In genomic region chr12:57196608-57197362, GRCm38 (mm10) we compare ENCODE assay signal across 8 mouse cellular contexts. TPM values are rescaled to one million over a fixed set of nuclear protein-coding genes. Genes with fewer than 3 reads are reported as not detected.
DNase-seq lines count a peak whose midpoint lies in the region; ATAC-seq and TF ChIP-seq lines count a peak whose summit lies in the region.

No protein-coding gene starts in this region.

- no peak for TF ChIP-seq POLR2A in olfactory bulb, adult 2 months (IDR thresholded peaks at IDR 0.05; ENCODE audit: insufficient read depth, low read depth, low read length)

- peak; percentile 87 for ATAC-seq in intestine, embryonic 16.5 days
- peak; percentile 79 for ATAC-seq in liver, postnatal 0 days

- no peaks in the 10 kb centered on the region for H3K36me3 ChIP-seq in intestine, embryonic 16.5 days (ENCODE audit: control insufficient read depth, insufficient read depth, low read length)
- H3K36me3 ChIP-seq in liver, postnatal 0 days (replicated peaks; ENCODE audit: insufficient read depth, low read length): no peaks in the 10 kb centered on the region

- peak; percentile 5 to 7 for DNase-seq in lung, adult 18-20 months
- no peak for DNase-seq in lung, postnatal 25 days (ENCODE audit: low spot score)
- peak; percentile 79 for DNase-seq in embryo, embryonic 10 days (ENCODE audit: low spot score)
- peak; percentile 24 to 32 for DNase-seq in gastrocnemius, postnatal 4 days (ENCODE audit: low spot score in 2 of 2)
- DNase-seq in liver, postnatal 0 days: peak; percentile 70
- no peak for DNase-seq in layer of hippocampus, adult 8-10 months (ENCODE audit: low spot score in 2 of 2)

- 3% methylated on average over 59 of the region's 59 CpGs for WGBS in intestine, embryonic 16.5 days
- WGBS in liver, postnatal 0 days (ENCODE audit: insufficient replicate concordance): 3% methylated on average over 47 of the region's 59 CpGs
- WGBS in olfactory bulb, adult 2 months: 4% methylated on average over 59 of the region's 59 CpGs

- TF ChIP-seq CTCF in liver, postnatal 0 days (IDR thresholded peaks at IDR 0.05; ENCODE audit: low read depth): no peak
- TF ChIP-seq CTCF in olfactory bulb, adult 2 months (IDR thresholded peaks at IDR 0.05; ENCODE audit: insufficient read depth, low read depth, low read length): no peak

- H3K27ac ChIP-seq in intestine, embryonic 16.5 days (ENCODE audit: low read length): no peak overlapping the region
- H3K27ac ChIP-seq in liver, postnatal 0 days (ENCODE audit: low read depth): peak overlapping the region; percentile 98
- H3K27ac ChIP-seq in olfactory bulb, adult 2 months (ENCODE audit: insufficient read depth, low read depth, low read length): no peak overlapping the region

- peak overlapping the region; percentile 59 for H3K4me3 ChIP-seq in intestine, embryonic 16.5 days (ENCODE audit: low read length)
- H3K4me3 ChIP-seq in liver, postnatal 0 days (ENCODE audit: low read depth, low read length): peak overlapping the region; percentile 67
- H3K4me3 ChIP-seq in olfactory bulb, adult 2 months (ENCODE audit: insufficient read depth, low read depth, low read length): peak overlapping the region; percentile 42

- peak overlapping the region; percentile 94 for H3K4me2 ChIP-seq in intestine, embryonic 16.5 days (ENCODE audit: low read depth, low read length)
- H3K4me2 ChIP-seq in liver, postnatal 0 days (ENCODE audit: low read depth, low read length): peak overlapping the region; percentile 75

- TF ChIP-seq EP300 in liver, postnatal 0 days (IDR thresholded peaks at IDR 0.05; ENCODE audit: low read depth): peak; percentile 45; the same call in 1 of the 2 replicates

- peak overlapping the region; percentile 66 for H3K9ac ChIP-seq in intestine, embryonic 16.5 days (ENCODE audit: low read depth, low read length)
- peak overlapping the region; percentile 93 for H3K9ac ChIP-seq in liver, postnatal 0 days (replicated peaks)

- H3K9me3 ChIP-seq in intestine, embryonic 16.5 days (ENCODE audit: control insufficient read depth, low read length): no peaks in the 10 kb centered on the region
- H3K9me3 ChIP-seq in liver, postnatal 0 days (ENCODE audit: low read length): no peaks in the 10 kb centered on the region

- peaks cover 4% of the 10 kb centered on the region; the same call in 1 of the 2 replicates for H3K4me1 ChIP-seq in intestine, embryonic 16.5 days (ENCODE audit: control insufficient read depth, insufficient read depth, low read length)
- H3K4me1 ChIP-seq in liver, postnatal 0 days (ENCODE audit: insufficient read depth): peaks cover 4% of the 10 kb centered on the region; the same call in 1 of the 2 replicates
- H3K4me1 ChIP-seq in olfactory bulb, adult 2 months (ENCODE audit: control insufficient read depth, insufficient read depth, low read length): peaks cover 8% of the 10 kb centered on the region

- peaks cover 9% of the 10 kb centered on the region; the same call in 1 of the 2 replicates for H3K27me3 ChIP-seq in intestine, embryonic 16.5 days (replicated peaks; ENCODE audit: control insufficient read depth, insufficient read depth, low read length)
- 0 out of 2 replicates have a peak, but pooled peaks cover 5% of the 10 kb centered on the region for H3K27me3 ChIP-seq in liver, postnatal 0 days (ENCODE audit: insufficient read depth, low read length)

RNA-seq across cellular contexts. Expression of gene Slc25a21, which starts 0.5 kb away (rescaled TPM):
- under 1 TPM; 0.41 to 0.42 TPM for total RNA-seq in gastrocnemius, postnatal 4 days (2021)
- 0.21 and 0.71 TPM in 2 replicates for polyA plus RNA-seq in intestine, embryonic 16.5 days (2015; fragmentation: Nextera tagmentation; extraction: Ambion mirVana)
- polyA plus RNA-seq in liver, postnatal 0 days (2015; fragmentation: Nextera tagmentation; extraction: Ambion mirVana): 10.8 and 12.6 TPM in 2 replicates
- not detected in 2 replicates for polyA plus RNA-seq in olfactory bulb, adult 2 months (2012; ENCODE audit: insufficient read depth, insufficient read length, low replicate concordance, missing spikeins)
- 1 to 10 TPM in 1 of 4 experiments, under 1 TPM in 3; 0.27 to 1.1 (median 0.42) TPM for total RNA-seq in layer of hippocampus, adult 8-10 months (2022)

RNA-seq across cellular contexts. Expression of gene Prps1l3, which starts 33.4 kb away (rescaled TPM):
- 10 to 100 TPM; 25.1 to 31.9 TPM for total RNA-seq in gastrocnemius, postnatal 4 days (2021)
- 54.2 and 59.2 TPM in 2 replicates for polyA plus RNA-seq in intestine, embryonic 16.5 days (2015; fragmentation: Nextera tagmentation; extraction: Ambion mirVana)
- polyA plus RNA-seq in liver, postnatal 0 days (2015; fragmentation: Nextera tagmentation; extraction: Ambion mirVana): 20.8 and 22.8 TPM in 2 replicates
- polyA plus RNA-seq in olfactory bulb, adult 2 months (2012; ENCODE audit: insufficient read depth, insufficient read length, low replicate concordance, missing spikeins): not detected in 2 replicates
- 10 to 100 TPM; 15.4 to 19.8 (median 18.4) TPM for total RNA-seq in layer of hippocampus, adult 8-10 months (2022)

RNA-seq across cellular contexts. Expression of gene Mipol1, which starts 33.4 kb away (rescaled TPM):
- 1 to 10 TPM; 6.0 to 7.6 TPM for total RNA-seq in gastrocnemius, postnatal 4 days (2021)
- polyA plus RNA-seq in intestine, embryonic 16.5 days (2015; fragmentation: Nextera tagmentation; extraction: Ambion mirVana): 7.2 and 9.9 TPM in 2 replicates
- polyA plus RNA-seq in liver, postnatal 0 days (2015; fragmentation: Nextera tagmentation; extraction: Ambion mirVana): 2.1 and 2.8 TPM in 2 replicates
- not detected in 2 replicates for polyA plus RNA-seq in olfactory bulb, adult 2 months (2012; ENCODE audit: insufficient read depth, insufficient read length, low replicate concordance, missing spikeins)
- 1 to 10 TPM; 4.5 to 7.4 (median 6.4) TPM for total RNA-seq in layer of hippocampus, adult 8-10 months (2022)

Comparison
In these comparisons a context has a peak if more than half of its experiments do, and no peak if none do; other contexts are left out.
1. DNase-seq: peak in lung, adult 18-20 months (2 of 2), embryo, embryonic 10 days (single experiment), gastrocnemius, postnatal 4 days (2 of 2) and liver, postnatal 0 days (single experiment); none in lung, postnatal 25 days (single experiment) and layer of hippocampus, adult 8-10 months (0 of 2).
2. Peak in every context shown above with its lines, with median percentiles within 50 percentile points of each other: H3K4me3 ChIP-seq.